In genomic region chr16:10541598-10541930, GRCm38 (mm10) we compare ENCODE assay signal across 8 mouse cellular contexts. TPM values are rescaled to one million over a fixed set of nuclear protein-coding genes. Genes with fewer than 3 reads are reported as not detected.
DNase-seq lines count a peak whose midpoint lies in the region; ATAC-seq and TF ChIP-seq lines count a peak whose summit lies in the region.

No protein-coding gene starts in this region.

- ATAC-seq in heart, postnatal 0 days (ENCODE audit: insufficient read depth, low read depth): no peak
- no peak for ATAC-seq in midbrain, embryonic 15.5 days (replicated peaks)

- H3K4me1 ChIP-seq in heart, postnatal 0 days (ENCODE audit: control insufficient read depth, insufficient read depth): peaks cover 39% of the 10 kb centered on the region
- peaks cover 63% of the 10 kb centered on the region for H3K4me1 ChIP-seq in midbrain, embryonic 15.5 days

- peak overlapping the region; percentile 86 for H3K9ac ChIP-seq in heart, postnatal 0 days (replicated peaks; ENCODE audit: low read depth, low read length)
- H3K9ac ChIP-seq in midbrain, embryonic 15.5 days: peak overlapping the region; percentile 87

- no peaks in the 10 kb centered on the region for H3K36me3 ChIP-seq in heart, postnatal 0 days (replicated peaks; ENCODE audit: control insufficient read depth, insufficient read depth, low read length)
- H3K36me3 ChIP-seq in midbrain, embryonic 15.5 days (replicated peaks): no peaks in the 10 kb centered on the region

- TF ChIP-seq EP300 in heart, postnatal 0 days (IDR thresholded peaks at IDR 0.05; ENCODE audit: low read depth): no peak

- H3K27me3 ChIP-seq in heart, postnatal 0 days (ENCODE audit: control insufficient read depth, insufficient read depth, low read length): no peaks in the 10 kb centered on the region
- no peaks in the 10 kb centered on the region for H3K27me3 ChIP-seq in midbrain, embryonic 15.5 days (replicated peaks)

- peak overlapping the region; percentile 88 for H3K27ac ChIP-seq in heart, postnatal 0 days (ENCODE audit: low read depth)
- no peak overlapping the region for H3K27ac ChIP-seq in midbrain, embryonic 15.5 days

- peak; percentile 96 for DNase-seq in heart, adult 11 months
- DNase-seq in heart, adult 8-10 months (ENCODE audit: low spot score): no peak
- peak; percentile 48 to 54 for DNase-seq in cerebellum, postnatal 25 days
- peak; percentile 29 for DNase-seq in heart, postnatal 0 days (ENCODE audit: low spot score)
- peak; percentile 14 to 44 for DNase-seq in kidney, postnatal 4 days
- DNase-seq in spleen, postnatal 4 days (ENCODE audit: low spot score in 2 of 2): no peak
- no peak for DNase-seq in yolk sac, embryonic 10.5 days (ENCODE audit: low spot score)

- peak overlapping the region; percentile 87 for H3K4me3 ChIP-seq in heart, postnatal 0 days (ENCODE audit: low read depth, low read length)
- H3K4me3 ChIP-seq in midbrain, embryonic 15.5 days: peak overlapping the region; percentile 81

- no peak for TF ChIP-seq CTCF in heart, postnatal 0 days (IDR thresholded peaks at IDR 0.05; ENCODE audit: low read depth)

- peak overlapping the region; percentile 96 for H3K4me2 ChIP-seq in heart, postnatal 0 days (ENCODE audit: low read depth, low read length)
- H3K4me2 ChIP-seq in midbrain, embryonic 15.5 days: peak overlapping the region; percentile 86

- 9% methylated on average over 7 of the region's 7 CpGs for WGBS in heart, postnatal 0 days
- 31% methylated on average over 7 of the region's 7 CpGs for WGBS in midbrain, embryonic 15.5 days

- H3K9me3 ChIP-seq in heart, postnatal 0 days (replicated peaks; ENCODE audit: control insufficient read depth, low read length): no peaks in the 10 kb centered on the region
- H3K9me3 ChIP-seq in midbrain, embryonic 15.5 days: no peaks in the 10 kb centered on the region

RNA-seq across cellular contexts. Expression of gene Dexi, which starts 1.3 kb away (rescaled TPM):
- 10 to 100 TPM; 36.4 to 38.7 (median 37.3) TPM for total RNA-seq in heart, adult 8-10 months (2022)
- total RNA-seq in heart, postnatal 0 days (2014; rRNA removed; ENCODE audit: low replicate concordance): 41.9 and 76.4 TPM in 2 replicates
- polyA plus RNA-seq in heart, postnatal 0 days (2015; fragmentation: Nextera tagmentation; extraction: Ambion mirVana): 15.0 and 15.6 TPM in 2 replicates
- 17.1 and 17.8 TPM in 2 replicates for polyA plus RNA-seq in midbrain, embryonic 15.5 days (2015; fragmentation: Nextera tagmentation; extraction: Ambion mirVana)

RNA-seq across cellular contexts. Expression of gene Clec16a, which starts 3.6 kb away (rescaled TPM):
- total RNA-seq in heart, adult 8-10 months (2022): 10 to 100 TPM; 54.8 to 71.3 (median 63.2) TPM
- 32.0 and 39.6 TPM in 2 replicates for total RNA-seq in heart, postnatal 0 days (2014; rRNA removed; ENCODE audit: low replicate concordance)
- 36.1 and 37.7 TPM in 2 replicates for polyA plus RNA-seq in heart, postnatal 0 days (2015; fragmentation: Nextera tagmentation; extraction: Ambion mirVana)
- polyA plus RNA-seq in midbrain, embryonic 15.5 days (2015; fragmentation: Nextera tagmentation; extraction: Ambion mirVana): 73.9 and 89.0 TPM in 2 replicates

Comparison
In these comparisons a context has a peak if more than half of its experiments do, and no peak if none do; other contexts are left out.
1. DNase-seq: peak in heart, adult 11 months (single experiment), cerebellum, postnatal 25 days (2 of 2), heart, postnatal 0 days (single experiment) and kidney, postnatal 4 days (2 of 2); none in heart, adult 8-10 months (single experiment), spleen, postnatal 4 days (0 of 2) and yolk sac, embryonic 10.5 days (single experiment).